Mouse (Mus musculus): Measurements from ENCODE around the gene Pla2g2d.

Pla2g2d gene

DNA sequence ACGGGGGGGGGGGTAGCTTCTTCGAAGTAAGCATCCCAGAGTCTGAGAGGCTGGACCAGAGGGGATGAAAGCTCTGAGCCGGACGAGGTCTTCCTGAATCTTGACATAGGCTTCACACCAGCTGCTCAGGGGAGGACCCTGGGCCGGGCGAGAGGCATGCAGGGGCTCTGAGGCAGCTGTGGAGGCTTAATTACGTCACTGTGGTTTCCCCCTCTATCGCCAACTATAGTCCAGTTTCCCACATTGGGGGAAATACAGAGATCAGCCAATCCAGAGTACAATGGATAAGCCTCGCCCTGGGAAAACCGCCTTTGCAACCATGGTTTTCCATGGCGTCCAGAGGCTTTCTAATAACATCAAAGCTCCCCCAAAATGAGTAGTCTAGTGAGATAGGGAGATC, 51.6 kb downstream of the Pla2g2d start:
- DNase-seq = no peak
